Mouse (Mus musculus): ENCODE measurements at regions not wholly inside any gene's neighbourhood (a gene's known extent, or its start where the extent isn't known, plus 50 kb on each side); places are given as distances from the start of the nearest gene placed in this dataset.
A peak's percentile ranks its signal among the peaks of the same experiment; 100 is the strongest.

- DNase-seq (ENCODE audit: low read depth, low spot score) = no peak
Measured at GRCm38 (mm10) chr14:81456396-81456795, 1472.5 kb downstream of the Olfm4 start.

GRCm38 (mm10) chr14:81479261-81479660 lies 1495.4 kb downstream of the Olfm4 start:
- DNase-seq (ENCODE audit: low read depth, low spot score) = no peak

DNA sequence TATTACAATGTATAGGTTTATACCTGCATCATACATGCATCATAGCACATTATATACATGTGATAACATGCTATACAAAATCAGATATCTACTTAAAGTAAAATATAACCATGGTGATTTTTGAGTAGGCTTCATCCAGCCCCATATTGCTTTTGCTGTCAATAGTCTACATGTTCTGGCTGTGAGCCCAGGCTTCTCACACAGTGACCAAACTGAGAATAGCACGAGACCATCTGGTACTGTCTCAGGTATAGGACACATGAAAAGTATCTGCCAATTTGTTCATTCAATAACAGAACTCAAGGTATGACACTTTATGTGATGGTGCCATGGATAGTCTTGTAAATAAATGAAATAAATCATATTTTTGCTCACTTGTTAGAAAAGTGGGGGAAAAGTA lies 1499.7 kb downstream of the Olfm4 start:
- DNase-seq (ENCODE audit: low read depth, low spot score) = peak; percentile 42

DNA sequence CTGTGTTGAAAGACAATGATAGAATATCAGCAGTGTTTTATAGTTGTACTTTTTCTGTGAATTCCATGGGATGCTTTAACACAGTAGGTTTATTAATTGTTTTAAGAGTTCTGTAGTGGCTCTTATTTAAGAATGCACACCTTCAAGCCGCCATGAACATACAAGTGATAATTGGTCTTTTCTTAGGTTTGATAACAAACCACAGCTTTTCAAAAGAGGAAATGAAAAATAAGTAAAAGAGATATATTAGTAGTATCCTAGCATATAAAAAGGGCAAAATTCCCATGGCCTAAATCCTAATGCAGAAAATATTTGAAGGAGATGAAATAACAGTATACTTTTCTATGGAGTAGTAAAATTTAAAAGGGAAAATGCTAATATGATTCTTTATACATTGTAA lies 1525.1 kb downstream of the Olfm4 start:
- no peak for DNase-seq (ENCODE audit: low read depth, low spot score)
